Mouse (Mus musculus): ENCODE data around the gene Pfn4. TPM values are rescaled to one million over a fixed set of nuclear protein-coding genes. Genes with fewer than 3 reads are reported as not detected.
"Not testable (repeated sequence)": the region's sequence is repeated elsewhere in the genome, so short reads cannot be mapped to it uniquely, and the experiment has no call there.

Pfn4 gene
- 10 to 100 TPM; 13.0 to 13.5 TPM for total RNA-seq (2021)

DNA sequence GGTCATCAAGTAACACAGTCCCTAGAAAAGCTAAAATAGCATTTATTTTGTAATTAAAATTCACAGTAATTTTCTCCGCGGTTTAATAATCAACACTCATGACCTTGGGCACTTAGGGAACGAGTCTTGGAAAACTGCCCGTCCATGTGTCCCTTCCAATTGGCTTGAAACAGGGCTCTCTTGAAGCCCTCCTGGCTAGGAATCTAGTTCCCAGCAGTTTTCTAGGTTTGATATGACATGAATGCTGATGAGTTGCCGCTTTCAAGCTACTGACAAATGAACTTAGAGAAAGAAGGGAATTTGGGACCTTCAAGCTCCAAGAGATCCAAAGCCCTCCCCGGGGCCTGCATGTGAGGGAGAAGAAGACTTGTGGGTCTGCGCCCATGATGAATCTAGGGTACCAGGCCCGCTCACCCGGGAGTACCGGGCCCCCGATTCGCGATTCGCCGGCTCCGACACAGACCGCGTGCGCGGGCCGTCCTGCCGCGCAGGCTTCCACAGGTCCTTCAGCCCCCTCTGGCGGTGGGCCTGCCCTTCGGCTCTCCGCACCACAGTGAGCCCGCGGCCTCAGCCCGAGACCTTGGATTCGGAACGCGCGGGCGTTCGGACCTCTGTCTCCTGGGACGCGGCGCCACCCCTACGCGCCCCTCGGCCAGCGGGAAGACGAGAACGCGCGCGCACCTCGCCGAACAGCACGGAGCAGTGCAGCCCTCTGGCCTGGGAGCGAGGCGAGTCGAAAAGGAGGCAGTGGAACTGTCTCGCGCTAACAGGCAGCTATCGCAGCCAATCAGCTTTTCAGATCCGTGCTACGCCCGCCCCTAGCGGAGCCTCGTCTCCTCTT is at the start of gene Pfn4, which contains the start of gene Fam228b:
TSS of gene Pfn4 (plus strand) at position 531 of the 841 bp plus-strand sequence.
TSS of gene Fam228b (minus strand) at position 776 of the 841 bp plus-strand sequence.
- peak; percentile 99 for DNase-seq (ENCODE audit: extremely low spot score in 1 of 2, low spot score in 1 of 2)

DNA sequence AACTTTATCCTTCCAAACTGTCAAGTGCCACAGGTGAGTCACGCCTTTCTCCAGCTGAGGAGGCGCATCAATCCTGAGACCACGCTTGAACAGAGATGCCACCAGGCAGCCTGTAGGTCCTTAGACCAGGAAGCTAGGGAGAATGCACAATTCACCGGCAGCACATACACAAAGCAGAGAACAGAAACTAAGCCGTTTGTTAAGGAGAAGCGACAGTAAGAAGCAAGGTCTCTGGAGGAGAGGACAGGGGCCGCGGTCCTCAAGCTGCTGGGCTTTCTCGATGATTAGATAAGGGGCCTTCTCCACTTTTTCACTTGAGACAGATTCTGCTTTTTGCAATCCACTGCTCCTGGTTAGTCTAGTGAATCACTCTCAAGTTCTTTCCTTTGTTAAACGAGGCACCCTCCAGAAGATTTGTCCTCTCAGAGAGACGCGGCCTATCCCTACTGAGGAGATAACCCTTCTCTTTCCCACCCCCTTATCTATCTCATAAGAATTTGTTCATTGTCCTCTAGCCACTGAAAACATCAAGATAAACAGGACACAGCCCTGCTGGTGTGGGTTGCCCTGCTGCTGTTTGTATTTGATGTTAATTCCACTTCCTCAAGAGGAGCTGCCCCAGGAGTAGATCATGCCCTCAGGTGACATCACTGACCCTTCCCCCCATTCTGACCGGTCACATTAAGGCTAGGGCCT is 49.6 kb upstream of the Pfn4 start:
- no peak for DNase-seq (ENCODE audit: extremely low spot score in 1 of 2, low spot score in 1 of 2)

DNA sequence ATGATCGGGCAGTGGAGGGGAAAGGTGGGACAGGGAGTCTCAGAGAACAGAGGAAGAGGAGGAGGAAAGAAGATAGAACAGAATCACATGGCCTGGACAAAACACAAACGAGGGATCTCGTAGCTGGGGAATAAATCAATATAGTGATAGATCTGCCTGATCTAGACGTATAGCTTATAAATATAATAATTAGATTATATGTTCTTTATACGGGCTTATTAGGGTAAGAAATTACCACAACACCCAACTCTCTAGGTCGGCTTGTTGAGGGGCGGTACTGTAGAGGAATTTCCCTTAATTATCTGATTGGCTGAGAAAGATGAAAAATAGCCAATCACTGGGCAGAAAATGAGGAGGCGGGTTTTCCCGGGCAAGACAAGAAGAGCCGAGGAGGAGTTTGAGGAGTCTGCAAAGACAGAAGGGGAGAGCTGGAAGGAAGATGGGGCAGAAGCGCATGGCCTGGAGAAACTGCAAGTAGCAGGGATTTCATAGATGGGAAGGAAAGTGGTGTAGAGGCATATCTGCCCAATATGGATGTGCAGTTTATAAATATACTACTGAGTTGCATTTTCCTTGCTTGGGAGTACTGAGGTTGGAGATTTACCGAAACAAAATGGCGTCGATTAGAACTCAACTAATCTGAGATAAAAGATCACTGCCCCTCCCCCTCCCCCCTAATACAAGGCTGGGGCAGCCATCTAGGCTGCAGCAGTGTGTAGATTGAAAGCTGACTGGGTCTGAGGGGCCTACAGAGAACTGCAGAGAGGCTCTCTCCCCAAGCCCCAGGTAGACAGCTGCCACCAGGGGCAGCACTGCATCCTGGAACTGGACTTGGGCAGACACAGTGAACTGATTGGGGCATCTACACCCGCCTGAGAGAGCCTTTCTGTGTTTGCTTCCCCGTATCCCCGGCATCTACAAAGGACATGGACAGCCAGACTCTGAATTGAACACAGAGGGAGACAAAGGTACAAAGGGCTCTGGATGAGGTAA is 48.8 kb upstream of the Pfn4 start:
- DNase-seq (ENCODE audit: extremely low spot score in 1 of 2, low spot score in 1 of 2): no peak

DNA sequence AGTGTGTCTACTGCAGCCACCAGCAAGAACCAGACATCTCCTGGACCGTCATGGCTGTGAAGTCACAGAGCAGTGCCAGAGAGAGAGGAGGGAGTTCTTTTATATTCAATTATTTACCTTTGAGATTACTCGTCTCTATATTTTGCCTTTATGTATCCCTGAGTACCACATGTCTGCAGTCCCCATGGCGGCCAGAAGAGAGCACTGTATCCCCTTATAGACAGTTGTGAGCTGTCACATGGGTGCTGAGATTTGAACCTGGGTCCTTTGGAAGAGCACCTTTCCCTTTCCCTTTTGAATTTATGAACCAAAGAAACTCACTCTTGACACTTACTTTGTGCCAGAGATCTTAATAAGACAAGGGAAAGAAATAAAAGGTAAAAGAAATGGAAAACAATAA is 39.7 kb upstream of the Pfn4 start:
- DNase-seq (ENCODE audit: extremely low spot score in 1 of 2, low spot score in 1 of 2): no peak

DNA sequence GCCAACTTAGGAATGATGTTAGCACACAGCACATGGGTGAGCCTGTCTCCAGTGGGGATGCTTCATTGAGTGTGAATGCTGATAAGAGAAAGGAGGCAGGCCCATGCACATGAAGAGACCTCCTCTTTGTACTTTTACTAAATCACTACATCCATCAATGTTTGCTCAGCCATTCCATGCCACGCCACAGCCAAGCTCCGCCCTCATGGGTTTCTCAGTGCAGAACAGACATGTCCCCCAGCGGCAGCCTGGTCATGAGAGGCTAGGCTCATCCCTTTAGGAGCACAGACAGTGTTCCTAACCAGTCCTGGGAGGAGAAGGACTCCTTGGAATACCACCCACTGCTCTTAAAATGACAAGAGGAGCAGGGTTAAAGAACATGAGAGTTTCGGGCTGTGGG is 37.2 kb upstream of the Pfn4 start:
- DNase-seq (ENCODE audit: extremely low spot score in 1 of 2, low spot score in 1 of 2): no peak

DNA sequence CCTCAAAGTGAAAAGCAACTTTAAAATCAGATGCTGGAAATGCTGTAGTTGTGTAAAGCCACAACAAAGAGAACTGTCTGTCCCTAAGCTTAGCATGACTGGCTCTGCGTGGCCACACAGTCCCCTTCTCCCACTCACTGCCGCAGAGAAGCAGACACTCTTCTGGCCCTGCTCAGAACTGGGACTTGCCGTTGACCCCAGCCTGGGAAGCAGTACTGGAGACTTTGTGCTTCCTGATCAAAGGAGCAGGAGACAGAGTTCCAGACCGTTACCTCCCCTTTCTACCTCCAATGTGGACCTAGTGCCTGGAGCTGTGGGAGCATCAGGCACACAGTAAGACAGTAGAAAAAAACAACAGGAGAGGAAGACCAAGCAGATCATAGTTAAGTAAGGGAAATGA is 36.5 kb upstream of the Pfn4 start:
- no peak for DNase-seq (ENCODE audit: extremely low spot score in 1 of 2, low spot score in 1 of 2)

DNA sequence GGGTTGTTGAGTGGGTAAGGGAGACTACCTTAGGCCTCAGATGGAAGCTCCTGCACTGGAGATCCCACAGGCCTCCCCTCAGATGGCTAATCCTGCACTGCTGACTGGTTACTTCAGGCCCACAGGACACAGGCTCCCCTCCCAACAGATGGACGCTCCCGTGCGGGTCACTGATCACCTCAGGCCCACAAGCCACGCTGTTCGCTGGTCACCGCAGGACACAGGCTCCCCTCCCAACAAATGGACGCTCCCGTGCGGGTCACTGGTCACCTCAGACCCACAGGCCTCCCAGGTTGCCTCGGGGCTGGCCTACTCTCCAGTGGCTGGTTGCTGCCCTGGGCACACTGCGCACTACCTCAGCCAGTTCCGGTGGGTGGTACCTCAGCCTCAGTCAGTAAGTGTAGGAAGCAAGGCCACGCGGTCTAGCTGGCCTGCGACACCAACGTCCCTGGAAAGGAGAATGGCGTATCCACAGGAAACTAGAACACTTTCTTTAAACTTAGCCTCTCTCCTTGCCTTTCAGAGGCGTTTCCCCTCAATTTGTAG is 30.7 kb upstream of the Pfn4 start, which contains the start of gene Fam228a:
TSS of gene Fam228a (minus strand) at position 400 of the 546 bp plus-strand sequence.
- no peak for DNase-seq (ENCODE audit: extremely low spot score in 1 of 2, low spot score in 1 of 2)

DNA sequence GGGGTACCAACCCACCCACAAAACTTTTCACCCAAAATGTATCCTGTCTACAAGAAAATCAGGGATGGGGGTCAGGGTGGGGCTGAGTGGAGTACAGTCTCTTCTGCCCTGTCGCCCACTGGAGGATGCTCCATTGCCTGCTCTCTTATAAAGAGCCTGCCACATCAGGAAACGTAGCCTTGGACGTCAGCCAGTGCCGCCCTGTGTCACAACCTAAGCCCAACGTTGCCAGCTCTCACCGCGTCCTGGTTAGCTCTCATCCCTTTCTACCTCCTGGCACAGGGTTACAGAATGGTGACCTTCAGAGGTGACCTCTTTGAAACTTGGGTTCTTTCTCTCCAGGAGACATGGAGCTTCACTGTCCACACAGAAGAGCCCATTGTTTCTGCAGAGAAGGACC is 28.0 kb upstream of the Pfn4 start:
- DNase-seq (ENCODE audit: extremely low spot score in 1 of 2, low spot score in 1 of 2): no peak

DNA sequence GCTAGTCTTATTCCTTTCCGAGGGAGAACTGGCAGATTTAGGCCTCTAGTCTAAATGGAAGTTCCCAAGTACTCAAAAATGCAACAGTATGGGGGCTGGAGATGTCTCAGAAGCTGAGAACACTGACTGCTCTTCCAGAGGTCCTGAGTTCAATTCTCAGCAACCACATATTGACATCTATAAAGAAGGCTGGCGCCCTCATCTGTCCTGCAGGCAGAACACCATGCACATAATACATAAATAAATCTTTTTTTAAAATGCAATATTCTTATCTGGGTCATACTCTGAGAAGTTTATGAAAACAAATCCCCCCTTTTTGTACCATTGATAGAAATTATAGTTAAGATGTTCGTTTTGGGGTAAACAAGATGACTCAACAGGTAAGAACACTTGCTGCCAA is 26.6 kb upstream of the Pfn4 start:
- no peak for DNase-seq (ENCODE audit: extremely low spot score in 1 of 2, low spot score in 1 of 2)

DNA sequence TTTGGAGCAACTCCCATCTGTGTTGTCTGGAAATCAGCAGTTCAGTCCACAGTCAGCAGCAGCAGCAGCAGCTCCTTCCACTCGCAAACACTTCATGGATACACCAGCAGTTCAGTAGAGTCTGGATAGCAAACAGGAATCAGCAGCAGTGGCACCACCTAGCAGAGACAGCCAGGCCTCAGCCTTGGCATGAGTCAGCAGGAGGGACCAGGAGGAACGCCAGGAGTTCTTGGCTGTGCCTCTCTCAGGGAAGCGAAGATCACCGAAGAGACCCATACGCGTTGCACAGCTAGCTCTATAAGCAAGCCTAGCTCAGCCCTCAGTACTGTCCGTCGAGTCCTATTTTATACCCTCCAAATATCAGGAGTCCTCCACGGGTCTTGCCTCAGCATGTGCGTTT is 24.3 kb upstream of the Pfn4 start:
- DNase-seq (ENCODE audit: extremely low spot score in 1 of 2, low spot score in 1 of 2): no peak

DNA sequence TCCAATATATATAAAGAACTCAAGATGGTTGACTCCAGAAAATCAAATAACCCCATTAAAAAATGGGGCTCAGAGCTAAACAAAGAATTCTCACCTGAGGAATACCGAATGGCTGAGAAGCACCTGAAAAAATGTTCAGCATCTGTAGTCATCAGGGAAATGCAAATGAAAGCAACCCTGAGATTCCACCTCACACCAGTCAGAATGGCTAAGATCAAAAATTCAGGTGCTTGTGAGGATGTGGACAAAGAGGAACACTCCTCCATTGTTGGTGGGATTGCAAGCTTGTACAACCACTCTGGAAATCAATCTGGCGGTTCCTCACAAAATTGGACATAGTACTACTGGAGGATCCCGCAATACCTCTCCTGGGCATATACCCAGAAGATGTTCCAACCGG is 14.4 kb upstream of the Pfn4 start:
- not testable (repeated sequence) for DNase-seq (ENCODE audit: extremely low spot score in 1 of 2, low spot score in 1 of 2)

DNA sequence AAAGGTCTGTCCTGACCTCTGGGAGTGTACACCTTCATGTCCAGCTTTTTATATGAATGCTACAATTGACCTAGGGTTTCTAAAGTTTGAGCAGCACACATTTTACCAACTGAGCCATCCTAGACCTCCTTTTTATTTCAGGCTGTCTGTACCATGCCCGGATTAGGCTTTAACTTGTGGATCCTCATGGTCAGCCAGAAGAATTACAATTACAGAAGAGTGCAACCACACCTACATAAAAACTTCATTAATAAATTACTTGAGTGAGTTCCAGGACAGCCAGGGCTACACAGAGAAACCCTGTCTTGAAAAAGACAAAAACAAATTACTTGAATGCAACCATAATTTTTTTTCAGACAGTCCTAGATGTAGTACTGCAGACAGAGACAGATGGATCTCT is 11.8 kb upstream of the Pfn4 start:
- no peak for DNase-seq (ENCODE audit: extremely low spot score in 1 of 2, low spot score in 1 of 2)

DNA sequence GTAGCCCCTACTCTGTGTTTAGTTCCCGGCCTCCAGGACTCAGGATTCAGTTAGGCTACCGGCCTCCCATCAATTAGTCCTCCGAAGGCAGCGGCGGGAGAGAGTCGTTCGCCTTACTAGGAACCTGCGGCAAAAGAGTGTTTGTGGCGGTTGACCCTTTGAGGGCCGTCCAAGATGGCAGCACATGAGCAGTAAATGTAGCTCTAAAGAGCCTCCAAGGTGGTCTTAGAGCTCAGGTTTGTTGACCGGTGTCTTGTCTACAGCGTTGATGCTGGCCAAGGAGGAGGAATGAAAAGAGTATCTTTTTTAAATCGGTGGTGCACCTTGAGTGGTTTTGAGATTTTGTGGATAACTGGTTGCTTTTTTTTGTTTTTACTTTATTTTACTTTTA is 506 bp downstream of the Pfn4 start:
- DNase-seq (ENCODE audit: extremely low spot score in 1 of 2, low spot score in 1 of 2): no peak

DNA sequence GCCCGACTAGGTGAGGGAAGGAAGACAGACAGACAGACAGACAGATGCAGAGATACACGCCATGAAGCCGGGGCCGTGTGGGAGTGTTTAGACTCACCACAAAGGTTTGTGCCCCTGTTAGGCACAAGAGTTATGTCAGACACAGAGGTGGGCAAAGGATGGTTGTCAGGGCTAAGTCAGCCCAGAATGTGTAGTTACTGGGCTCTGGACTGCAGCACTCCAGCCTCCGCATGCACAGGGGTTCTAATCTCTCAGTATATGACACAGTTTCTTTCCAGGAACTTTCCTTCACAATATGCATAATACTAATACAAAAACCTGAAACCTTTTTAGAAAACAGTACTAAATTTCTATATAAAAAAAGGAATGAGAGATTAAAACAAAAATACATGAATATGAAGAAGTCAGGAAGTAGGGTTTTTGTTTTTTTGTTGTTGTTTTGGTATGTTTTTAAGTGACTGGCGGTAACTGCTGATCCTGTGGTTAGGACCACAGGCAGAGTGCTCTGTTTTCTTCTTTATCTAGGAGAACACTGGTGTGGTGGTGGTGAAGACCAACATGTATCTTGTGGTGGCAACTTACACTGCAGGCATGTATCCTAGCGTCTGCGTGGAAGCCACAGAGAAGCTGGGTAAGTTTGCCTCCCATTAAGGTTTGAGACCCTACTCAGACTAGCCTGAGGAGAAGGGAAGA is 6.2 kb downstream of the Pfn4 start:
- DNase-seq (ENCODE audit: extremely low spot score in 1 of 2, low spot score in 1 of 2): no peak

DNA sequence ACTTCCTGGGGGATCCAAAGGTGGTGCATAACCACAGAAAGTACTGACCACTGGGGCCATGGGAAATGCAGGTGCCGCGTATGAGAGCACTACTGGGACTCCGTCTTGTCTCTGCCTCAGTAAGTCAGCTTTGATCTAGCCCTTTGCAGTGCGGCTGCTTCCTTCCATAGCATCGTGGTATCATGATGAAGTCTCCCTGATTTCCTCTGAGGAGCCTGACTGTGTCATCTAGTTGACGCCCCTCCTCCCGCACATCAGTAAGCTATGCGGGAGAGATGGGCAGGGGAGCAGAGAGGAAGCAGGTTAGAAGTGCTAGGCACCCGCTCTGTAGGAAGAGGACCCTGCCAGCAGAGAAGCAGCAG is 6.7 kb downstream of the Pfn4 start:
- no peak for DNase-seq (ENCODE audit: extremely low spot score in 1 of 2, low spot score in 1 of 2)

DNA sequence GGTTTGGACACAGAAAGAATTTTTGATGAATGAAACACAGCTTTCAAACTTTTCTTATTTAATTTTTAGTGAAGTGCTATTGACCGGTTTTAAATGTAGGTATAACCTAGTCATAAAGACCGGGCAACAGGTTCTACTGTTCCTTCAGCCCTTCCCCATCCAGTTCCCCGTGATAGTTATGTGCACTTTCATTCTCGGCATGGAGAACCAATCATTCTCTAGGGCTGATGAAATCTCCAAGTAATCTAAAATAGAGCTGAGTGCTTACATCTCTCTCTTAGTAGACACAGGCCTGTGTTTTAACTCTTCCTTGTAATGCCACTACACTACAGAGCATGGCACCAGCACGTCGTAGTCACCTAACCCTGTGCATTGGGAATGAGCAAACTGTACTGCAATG is 8.9 kb downstream of the Pfn4 start:
- DNase-seq (ENCODE audit: extremely low spot score in 1 of 2, low spot score in 1 of 2): no peak

DNA sequence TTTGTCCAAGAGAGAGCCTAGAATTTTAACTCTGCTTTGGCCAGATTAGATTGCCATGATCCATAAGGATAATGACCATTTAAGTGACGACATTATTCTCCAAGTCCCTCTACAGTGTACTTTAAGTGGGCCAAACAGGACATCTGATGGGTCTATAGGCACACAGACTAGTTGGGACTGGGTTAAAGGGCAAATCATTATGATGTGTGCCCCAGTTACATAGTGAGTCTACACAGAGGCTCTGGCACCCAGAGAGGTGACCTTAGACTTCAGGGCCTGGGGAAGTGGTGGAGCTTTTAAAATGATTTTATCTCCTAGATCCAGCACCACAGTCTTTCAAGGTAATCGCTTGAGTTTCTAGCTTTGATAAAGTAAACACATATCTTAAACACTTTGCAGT is 11.4 kb downstream of the Pfn4 start:
- no peak for DNase-seq (ENCODE audit: extremely low spot score in 1 of 2, low spot score in 1 of 2)

DNA sequence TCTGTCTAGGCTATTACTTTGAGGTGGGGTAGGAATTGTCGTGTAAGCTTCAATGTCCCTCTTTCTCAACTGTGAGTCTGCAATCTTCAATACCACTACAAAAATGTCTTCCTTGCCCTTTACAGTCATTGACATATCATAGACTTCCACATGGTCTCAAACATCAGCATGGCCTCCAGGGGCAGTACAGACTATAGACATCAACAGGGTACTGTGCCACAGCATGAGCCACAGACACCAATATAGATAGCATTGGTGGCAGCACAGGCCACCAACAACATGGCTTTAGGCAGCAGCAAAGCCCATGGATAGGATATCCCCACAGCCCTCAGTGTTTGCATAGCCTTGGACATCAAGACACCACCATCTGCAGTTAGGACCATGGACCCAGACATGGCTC is 12.4 kb downstream of the Pfn4 start:
- no peak for DNase-seq (ENCODE audit: extremely low spot score in 1 of 2, low spot score in 1 of 2)

DNA sequence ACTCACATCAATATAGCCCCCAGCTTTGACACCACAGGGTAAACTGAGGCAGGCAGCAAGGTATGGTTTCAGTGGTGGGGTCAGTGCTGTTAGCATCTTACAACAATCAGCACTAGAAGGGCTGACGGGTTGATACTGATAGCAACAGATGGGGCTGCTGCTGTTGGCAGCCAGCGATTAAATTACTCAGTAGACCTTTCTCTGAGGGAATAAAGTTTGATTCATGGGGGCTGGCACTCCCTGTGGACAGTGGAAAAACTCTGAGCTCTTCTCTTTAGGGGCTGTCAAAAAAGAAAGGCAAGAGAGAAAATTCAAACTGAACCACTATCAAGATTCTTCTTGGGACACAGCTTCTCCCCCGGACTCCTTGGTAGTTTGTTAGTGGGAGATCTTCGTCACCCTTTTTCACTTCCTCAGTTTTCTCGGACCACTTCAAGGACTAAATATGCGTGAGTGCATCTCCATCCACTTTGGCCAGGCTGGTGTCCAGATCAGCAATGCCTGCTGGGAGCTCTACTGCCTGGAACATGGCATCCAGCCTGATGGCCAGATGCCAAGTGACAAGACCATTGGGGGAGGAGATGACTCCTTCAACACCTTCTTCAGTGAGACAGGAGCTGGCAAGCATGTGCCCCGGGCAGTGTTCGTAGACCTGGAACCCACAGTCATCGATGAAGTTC is 13.0 kb downstream of the Pfn4 start:
- not testable (repeated sequence) for DNase-seq (ENCODE audit: extremely low spot score in 1 of 2, low spot score in 1 of 2)
